Mouse (Mus musculus) fat pad, adult 2 months (tissue): ENCODE results near the gene Rrp8.

ENCODE experiments used
- DNase-seq: peaks from one replicate; pipeline ENCODE4 v3.0.0-alpha.2; 2011; ENCODE audit warnings: low read depth, low spot score; ENCODE audit errors: extremely low read depth

Rrp8 gene

GRCm38 (mm10) chr7:105736911-105737521 lies at the start of gene Rrp8:
TSS of gene Rrp8 (minus strand) at chr7:105737385.
- DNase-seq: no peak

- DNase-seq: no peak
Measured at GRCm38 (mm10) chr7:105786506-105787284, 49.5 kb upstream of the Rrp8 start.

- DNase-seq: no peak
Measured at GRCm38 (mm10) chr7:105784556-105784955, 47.4 kb upstream of the Rrp8 start.

GRCm38 (mm10) chr7:105783861-105784260 lies 46.7 kb upstream of the Rrp8 start:
- no peak for DNase-seq

GRCm38 (mm10) chr7:105778553-105779265 lies 41.5 kb upstream of the Rrp8 start:
- no peak for DNase-seq

- no peak for DNase-seq
Measured at GRCm38 (mm10) chr7:105777797-105778552, 40.8 kb upstream of the Rrp8 start.

- no peak for DNase-seq
Measured at GRCm38 (mm10) chr7:105777316-105777715, 40.1 kb upstream of the Rrp8 start.

GRCm38 (mm10) chr7:105776026-105776425 lies 38.8 kb upstream of the Rrp8 start:
- no peak for DNase-seq

GRCm38 (mm10) chr7:105774661-105775060 lies 37.5 kb upstream of the Rrp8 start:
- DNase-seq: no peak

- no peak for DNase-seq
Measured at GRCm38 (mm10) chr7:105773041-105773440, 35.9 kb upstream of the Rrp8 start.

GRCm38 (mm10) chr7:105772331-105772730 lies 35.1 kb upstream of the Rrp8 start:
- no peak for DNase-seq

- no peak for DNase-seq
Measured at GRCm38 (mm10) chr7:105769959-105770358, 32.8 kb upstream of the Rrp8 start.

GRCm38 (mm10) chr7:105767729-105768165 lies 30.6 kb upstream of the Rrp8 start:
- no peak for DNase-seq

- no peak for DNase-seq
Measured at GRCm38 (mm10) chr7:105764331-105764730, 27.1 kb upstream of the Rrp8 start.

- DNase-seq: no peak
Measured at GRCm38 (mm10) chr7:105762517-105763270, 25.5 kb upstream of the Rrp8 start.

GRCm38 (mm10) chr7:105761813-105762484 lies 24.8 kb upstream of the Rrp8 start:
- no peak for DNase-seq

GRCm38 (mm10) chr7:105753281-105753680 lies 16.1 kb upstream of the Rrp8 start:
- DNase-seq: no peak

- DNase-seq: no peak
Measured at GRCm38 (mm10) chr7:105752716-105753115, 15.5 kb upstream of the Rrp8 start.

GRCm38 (mm10) chr7:105751491-105752433 lies 14.6 kb upstream of the Rrp8 start, which contains the start of gene Tpp1:
TSS of gene Tpp1 (minus strand) at chr7:105752235.
- no peak for DNase-seq
